In the genomic region with DNA sequence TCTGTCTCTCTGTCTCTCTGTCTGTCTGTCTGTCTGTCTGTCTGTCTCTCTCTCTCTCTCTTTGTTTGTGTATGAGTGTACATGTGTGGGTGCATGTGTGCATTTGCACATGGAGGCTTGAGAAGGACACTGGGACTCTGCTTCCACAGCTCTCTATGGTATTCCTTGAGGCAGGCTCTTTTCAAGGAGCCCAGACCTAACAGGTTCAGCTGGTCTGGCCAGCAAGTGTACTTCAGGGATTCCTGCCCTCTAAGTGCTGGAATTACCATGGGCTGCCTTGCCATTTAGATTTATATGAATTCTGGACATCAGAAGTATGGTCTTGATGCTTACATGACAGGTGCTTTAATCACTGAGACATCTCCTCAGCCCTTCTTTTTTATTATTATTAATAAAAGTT, we compare ENCODE assay signal across 29 mouse cellular contexts.
"Had no signal": no experiment of that assay in that cellular context is flagged by ENCODE, and none has a peak within 500 bp of the region (broad histone marks: within the 10 kb centered on the region; RNA-seq: fewer than 3 reads in every experiment).

No protein-coding gene starts in this region.

- ATAC-seq: liver, embryonic 12.5 days; liver, postnatal 0 days; midbrain, embryonic 13.5 days; midbrain, embryonic 15.5 days; midbrain, embryonic 16.5 days had no signal

- DNase-seq: layer of hippocampus, postnatal 36 days; left cerebral cortex, postnatal 4 days; liver; liver, embryonic 13.5 days; liver, postnatal 0 days; lung, adult 2 months; lung, postnatal 10 days; lung, postnatal 4 days; midbrain, embryonic 14.5 days had no signal

- H3K27ac ChIP-seq: left cerebral cortex, adult 2 months; limb, embryonic 10.5 days; limb, embryonic 12.5 days; limb, embryonic 13.5 days; limb, embryonic 15.5 days; liver, embryonic 12.5 days; liver, embryonic 13.5 days; liver, embryonic 14.5 days; liver, embryonic 15.5 days; lung, embryonic 15.5 days; macrophage; midbrain, embryonic 10.5 days; midbrain, embryonic 12.5 days; midbrain, embryonic 13.5 days; midbrain, embryonic 15.5 days; neural tube, embryonic 12.5 days had no signal

- H3K4me2 ChIP-seq: limb, embryonic 12.5 days; limb, embryonic 13.5 days; limb, embryonic 15.5 days; liver, embryonic 11.5 days; liver, embryonic 12.5 days; liver, embryonic 13.5 days; liver, embryonic 15.5 days; lung, embryonic 15.5 days; midbrain, embryonic 11.5 days; midbrain, embryonic 12.5 days; midbrain, embryonic 13.5 days; midbrain, embryonic 15.5 days; neural tube, embryonic 12.5 days had no signal

- H3K36me3 ChIP-seq: limb, embryonic 10.5 days; limb, embryonic 12.5 days; limb, embryonic 13.5 days; limb, embryonic 15.5 days; liver, embryonic 12.5 days; liver, embryonic 13.5 days; liver, embryonic 15.5 days; lung, embryonic 15.5 days; midbrain, embryonic 10.5 days; midbrain, embryonic 12.5 days; midbrain, embryonic 13.5 days; midbrain, embryonic 15.5 days; neural tube, embryonic 12.5 days had no signal

- H3K9ac ChIP-seq: limb, embryonic 12.5 days; limb, embryonic 13.5 days; limb, embryonic 15.5 days; liver, embryonic 12.5 days; liver, embryonic 13.5 days; liver, embryonic 14.5 days; liver, embryonic 15.5 days; liver, postnatal 0 days; lung, embryonic 15.5 days; midbrain, embryonic 12.5 days; midbrain, embryonic 13.5 days; midbrain, embryonic 15.5 days; neural tube, embryonic 12.5 days had no signal

- H3K4me1 ChIP-seq: liver, embryonic 12.5 days; liver, embryonic 13.5 days; liver, embryonic 15.5 days; lung, embryonic 15.5 days; megakaryocyte, embryonic 14.5 days; midbrain, embryonic 12.5 days; midbrain, embryonic 13.5 days; midbrain, embryonic 15.5 days; neural tube, embryonic 12.5 days had no signal

- H3K4me3 ChIP-seq: left cerebral cortex, adult 2 months; limb, embryonic 10.5 days; limb, embryonic 12.5 days; limb, embryonic 13.5 days; limb, embryonic 15.5 days; liver, embryonic 12.5 days; liver, embryonic 13.5 days; liver, embryonic 15.5 days; lung, embryonic 15.5 days; megakaryocyte, embryonic 14.5 days; midbrain, embryonic 10.5 days; midbrain, embryonic 12.5 days; midbrain, embryonic 13.5 days; midbrain, embryonic 15.5 days; myocyte; neural tube, embryonic 12.5 days had no signal

- H3K27me3 ChIP-seq: limb, embryonic 12.5 days; limb, embryonic 13.5 days; limb, embryonic 15.5 days; liver, embryonic 12.5 days; liver, embryonic 13.5 days; liver, embryonic 15.5 days; lung, embryonic 15.5 days; megakaryocyte, embryonic 14.5 days; midbrain, embryonic 12.5 days; midbrain, embryonic 13.5 days; midbrain, embryonic 15.5 days; neural tube, embryonic 12.5 days had no signal

- H3K9me3 ChIP-seq: limb, embryonic 10.5 days; limb, embryonic 12.5 days; limb, embryonic 13.5 days; limb, embryonic 15.5 days; liver, embryonic 12.5 days; liver, embryonic 13.5 days; liver, embryonic 15.5 days; lung, embryonic 15.5 days; midbrain, embryonic 10.5 days; midbrain, embryonic 12.5 days; midbrain, embryonic 13.5 days; midbrain, embryonic 15.5 days; neural tube, embryonic 12.5 days had no signal
